Mouse (Mus musculus) ES-E14 (cell line): ENCODE data around the gene Pygl.

Experiments
- HCFC1 ChIP-seq: IDR thresholded peaks from 2 replicates; pipeline ENCODE4 v1.6.1; 2012; ENCODE audit warnings: low read length, inconsistent platforms, borderline replicate concordance; ENCODE audit not compliant: insufficient read depth
- ZNF384 ChIP-seq: IDR thresholded peaks from 2 replicates; pipeline ENCODE4 v1.6.1; 2012; ENCODE audit warnings: low read depth, low read length, inconsistent platforms

DNA sequence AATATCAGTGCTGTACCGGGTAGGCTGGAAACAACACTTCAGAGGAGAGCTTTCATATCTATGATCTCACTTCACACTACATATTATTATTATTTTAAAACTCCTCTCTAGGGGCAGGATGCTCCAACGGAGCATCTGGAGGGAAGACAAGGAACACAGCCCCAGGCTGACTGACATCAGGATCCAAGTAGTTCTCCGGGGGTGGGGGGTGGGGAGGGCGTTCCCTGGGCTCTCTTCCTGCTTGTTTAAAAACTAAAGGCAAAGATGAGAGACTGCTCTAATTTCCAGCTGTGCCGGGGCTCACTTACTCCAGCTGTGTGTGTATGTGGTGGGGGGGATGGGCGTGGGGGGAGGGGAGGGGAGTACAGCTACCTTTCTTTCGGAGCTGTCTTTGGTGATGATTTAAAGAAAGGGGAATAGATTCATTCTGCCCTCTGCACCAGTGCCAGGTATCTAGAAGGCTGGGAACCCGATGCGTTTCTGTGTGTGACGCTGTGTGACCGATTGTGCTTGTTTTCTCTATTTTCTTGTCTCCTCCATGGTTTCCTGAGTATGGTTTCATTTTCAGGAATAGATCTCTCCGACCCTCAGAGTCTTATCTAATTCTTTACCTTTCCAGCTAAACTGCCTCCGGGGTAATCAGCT lies 83.2 kb downstream of the Pygl start:
- TF ChIP-seq ZNF384 = no peak
- TF ChIP-seq HCFC1 = no peak
